Mouse (Mus musculus): Measurements from ENCODE around the gene Mrps21.
"Not testable (repeated sequence)": the region's sequence is repeated elsewhere in the genome, so short reads cannot be mapped to it uniquely, and the experiment has no call there.

Mrps21 gene

DNA sequence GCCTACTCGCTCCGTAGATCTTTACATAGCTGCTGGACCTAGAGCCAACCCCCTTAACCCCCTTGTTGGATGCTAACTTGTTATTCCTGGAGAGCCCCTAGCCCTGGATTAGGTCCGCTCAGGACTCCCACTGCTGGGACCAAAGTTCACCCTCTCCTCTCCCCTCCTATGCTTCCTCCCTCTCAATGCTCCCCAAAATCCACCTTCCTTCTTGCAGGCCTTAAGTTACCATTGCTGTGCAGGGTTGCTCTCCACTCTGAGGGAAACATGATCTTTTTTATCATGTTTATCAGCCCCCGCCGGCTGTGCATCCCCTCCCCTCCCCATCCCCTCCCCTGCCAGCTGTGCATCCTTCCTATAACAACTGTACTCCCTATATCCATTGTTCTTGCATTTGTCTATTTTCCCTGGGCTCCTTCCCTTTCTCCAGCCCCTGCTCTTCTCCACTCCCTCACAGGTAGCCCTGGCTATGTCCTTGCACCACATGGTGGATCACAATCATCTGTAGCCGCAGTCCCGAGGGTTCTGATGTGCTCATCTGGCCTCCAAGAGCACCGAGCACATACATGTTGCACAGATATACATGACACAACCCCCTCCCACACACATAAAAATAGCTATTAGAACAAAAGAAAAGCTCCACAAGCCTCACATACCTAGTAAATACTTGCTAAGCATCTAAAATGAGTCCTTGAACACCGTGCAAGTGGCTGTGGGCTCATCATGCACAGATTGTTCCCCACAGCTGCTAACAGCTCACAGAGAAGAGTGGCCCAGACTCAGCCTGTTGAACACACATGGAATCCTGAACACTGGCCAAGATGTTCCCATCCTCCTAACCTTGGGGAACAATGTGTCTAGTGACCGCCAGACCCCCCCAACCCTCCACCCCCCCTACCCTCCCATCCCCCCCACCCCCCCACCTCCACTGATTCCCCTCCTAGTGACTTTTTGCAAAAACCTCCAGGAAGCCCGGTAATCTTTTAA lies 21.0 kb upstream of the Mrps21 start:
- in situ Hi-C loops (cut with MboI; ENCODE audit: low sequenced_read_pairs), result no loop called here

- in situ Hi-C loops (cut with MboI; ENCODE audit: low sequenced_read_pairs), result no loop called here
These were observed 20.1 kb upstream of the Mrps21 start, which contains the start of gene BC028528 for GRCm38 (mm10) chr3:95891211-95892065. BC028528 (minus strand) TSS chr3:95892005.

DNA sequence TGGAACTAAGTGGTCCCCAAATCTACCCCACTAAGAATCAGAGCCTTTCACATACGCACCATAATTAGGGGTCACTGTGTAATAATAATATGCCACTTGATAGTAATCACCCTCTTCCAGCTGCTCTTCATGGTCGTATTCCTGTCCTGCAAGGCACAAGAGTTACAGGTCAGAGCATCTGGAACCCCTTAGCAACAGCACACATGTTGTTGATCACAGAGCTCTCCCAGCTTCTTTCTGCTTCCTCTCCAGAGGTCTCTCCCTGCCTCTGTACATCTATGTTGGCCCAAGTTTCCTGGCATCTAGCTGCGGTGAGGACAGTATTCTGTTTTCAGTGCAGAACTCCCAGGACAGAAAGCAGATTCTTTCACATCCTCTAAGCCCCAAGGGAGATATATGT lies 18.3 kb upstream of the Mrps21 start:
- in situ Hi-C loops (cut with MboI; ENCODE audit: low sequenced_read_pairs), result no loop called here

DNA sequence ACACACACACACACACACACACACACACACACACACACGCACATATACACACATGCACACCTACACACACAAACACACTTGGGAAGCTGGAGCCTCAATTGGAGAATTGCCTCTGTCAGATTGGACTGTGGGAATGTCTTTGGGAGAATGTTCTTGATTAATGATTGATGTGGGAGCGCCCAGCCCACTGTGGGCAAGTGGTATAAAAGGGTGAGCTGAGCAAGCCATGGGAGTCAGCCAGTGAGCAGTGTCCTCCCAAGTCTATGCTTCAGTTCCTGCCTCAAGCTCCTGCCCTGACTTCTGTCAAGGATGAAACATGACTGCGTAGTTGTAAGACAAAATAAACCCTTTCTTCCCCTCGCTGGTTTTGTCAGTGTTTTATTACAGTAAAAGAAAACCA lies 16.3 kb upstream of the Mrps21 start:
- in situ Hi-C loops (cut with MboI; ENCODE audit: low sequenced_read_pairs), result no loop called here

GRCm38 (mm10) chr3:95884400-95884799 lies 13.1 kb upstream of the Mrps21 start:
- in situ Hi-C loops (cut with MboI; ENCODE audit: low sequenced_read_pairs), result no loop called here

GRCm38 (mm10) chr3:95882816-95883425 lies 11.6 kb upstream of the Mrps21 start:
- in situ Hi-C loops (cut with MboI; ENCODE audit: low sequenced_read_pairs), result no loop called here

DNA sequence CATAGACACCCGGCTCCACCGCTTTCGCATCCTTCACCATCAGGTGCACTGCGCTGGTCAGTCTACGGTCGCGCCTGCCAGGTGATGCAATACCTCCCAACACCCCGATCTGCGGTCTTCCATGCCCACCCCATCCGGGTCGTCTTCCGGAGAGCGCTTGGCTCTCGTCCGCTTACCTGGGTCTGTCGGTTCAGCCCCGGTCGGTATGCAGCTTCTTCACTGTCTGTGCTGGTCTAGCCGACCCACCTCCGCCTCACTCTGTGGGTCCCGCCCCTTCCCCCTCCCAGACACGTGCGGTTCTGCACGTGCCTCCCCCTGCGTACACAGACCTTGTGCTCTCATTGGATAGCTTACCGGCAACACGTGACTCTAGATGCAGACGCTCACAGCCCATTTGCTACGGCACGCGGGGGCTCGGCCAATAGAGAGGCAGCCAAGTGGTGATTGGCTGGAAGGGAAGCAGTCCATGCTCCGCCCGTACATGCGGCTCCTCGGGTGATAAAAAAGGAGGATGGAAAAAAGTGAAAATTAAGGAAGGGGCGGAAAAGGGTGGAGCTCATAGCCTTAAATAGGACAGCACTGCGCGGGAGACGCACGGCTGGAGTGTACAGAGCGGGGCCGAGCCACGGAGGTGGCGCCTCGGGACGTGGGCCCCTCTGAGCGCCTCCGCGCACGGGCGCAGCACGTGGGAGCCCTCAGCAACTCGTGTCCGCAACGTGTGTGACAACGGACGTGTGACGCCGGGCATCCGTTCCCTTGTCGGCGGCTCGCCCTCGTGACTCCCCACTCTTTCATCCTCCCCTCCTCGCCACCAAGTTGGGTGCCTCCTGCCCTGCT lies 10.9 kb upstream of the Mrps21 start, which contains the start of gene Ciart:
Gene Ciart, minus strand, starts transcription at position 273 of the 837 bp plus-strand sequence.
- in situ Hi-C loops (cut with MboI; ENCODE audit: low sequenced_read_pairs), result no loop called here

DNA sequence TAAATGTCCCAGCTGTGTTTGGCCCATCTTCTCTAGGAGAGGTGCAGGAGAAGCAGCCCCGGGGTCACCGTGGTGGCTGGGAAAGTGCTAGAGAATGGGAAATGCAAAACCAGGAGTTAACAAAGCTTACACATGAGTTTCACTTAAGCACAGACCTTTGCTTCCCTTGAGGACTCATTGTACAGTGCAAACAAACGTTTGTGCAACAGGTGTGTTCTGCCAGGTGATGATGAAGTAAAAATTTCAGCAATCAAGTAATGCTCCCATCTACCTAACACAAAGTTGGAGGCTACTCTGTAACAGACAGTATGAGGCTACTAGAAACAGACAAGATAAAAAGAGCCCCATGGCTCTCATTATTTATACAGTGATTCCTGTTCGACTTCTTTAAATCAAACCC lies 7.7 kb upstream of the Mrps21 start:
- in situ Hi-C loops (cut with MboI; ENCODE audit: low sequenced_read_pairs), result no loop called here

DNA sequence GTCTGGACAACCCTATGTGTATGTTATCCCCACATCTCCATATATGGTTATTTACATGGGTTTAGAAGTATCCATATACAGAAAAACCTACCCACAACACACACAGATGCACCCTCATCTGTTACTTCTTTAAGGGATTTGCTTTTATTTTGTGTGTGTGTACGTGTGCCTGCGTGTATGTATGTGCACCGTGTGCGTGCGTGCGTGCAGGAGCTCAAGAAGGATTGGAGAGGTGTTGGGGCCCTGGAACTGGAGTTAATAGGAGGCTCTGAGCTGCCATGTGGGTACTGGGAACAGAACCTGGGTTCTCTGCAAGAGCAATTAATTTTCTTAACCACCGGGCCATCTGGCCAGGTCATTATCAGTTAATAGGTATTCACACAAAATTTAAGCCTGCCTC lies 729 bp upstream of the Mrps21 start:
- in situ Hi-C loops (cut with MboI; ENCODE audit: low sequenced_read_pairs), result no loop called here

- in situ Hi-C loops (cut with MboI; ENCODE audit: low sequenced_read_pairs), result no loop called here
These were observed 343 bp downstream of the Mrps21 start for GRCm38 (mm10) chr3:95870976-95871375.

GRCm38 (mm10) chr3:95867408-95867807 lies 3.9 kb downstream of the Mrps21 start:
- in situ Hi-C loops (cut with MboI; ENCODE audit: low sequenced_read_pairs), result no loop called here

GRCm38 (mm10) chr3:95866071-95866470 lies 5.2 kb downstream of the Mrps21 start:
- in situ Hi-C loops (cut with MboI; ENCODE audit: low sequenced_read_pairs), result no loop called here

DNA sequence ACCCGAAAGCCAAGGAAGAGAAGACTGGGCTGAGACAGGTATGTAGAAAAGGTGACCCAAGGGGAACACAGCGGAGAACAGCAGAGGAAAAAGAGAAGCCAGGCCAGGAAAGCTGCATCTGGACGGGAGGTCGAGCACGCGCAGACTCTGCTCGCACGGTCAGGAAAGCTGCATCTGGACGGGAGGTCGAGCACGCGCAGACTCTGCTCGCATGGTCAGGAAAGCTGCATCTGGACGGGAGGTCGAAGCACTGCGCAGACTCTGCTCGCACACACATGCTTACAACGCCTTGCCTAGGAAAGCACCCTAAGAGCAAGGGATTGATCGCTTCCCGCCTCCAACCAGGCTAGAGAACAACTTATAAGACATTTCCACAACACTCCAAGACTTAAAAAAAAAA lies 5.7 kb downstream of the Mrps21 start:
- in situ Hi-C loops (cut with MboI; ENCODE audit: low sequenced_read_pairs), result no loop called here

DNA sequence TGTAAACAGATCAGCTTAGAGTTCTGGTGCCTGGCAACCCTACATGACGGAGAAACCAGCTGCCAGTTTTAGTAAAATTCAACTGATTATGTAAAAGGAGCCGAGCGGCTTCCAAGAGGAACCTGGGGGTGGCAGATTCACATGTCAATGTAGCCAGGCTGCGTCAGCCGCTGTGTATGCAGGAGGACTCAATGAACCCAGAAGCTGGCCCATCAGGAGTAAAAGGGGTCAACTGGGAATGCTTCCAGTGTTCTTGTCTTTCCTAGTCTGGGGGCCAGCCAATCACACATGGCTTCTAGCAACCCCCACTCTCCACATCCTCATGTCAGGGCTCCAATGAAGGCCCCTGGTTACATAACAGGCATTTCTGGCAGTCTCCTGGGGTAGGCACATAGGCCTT lies 6.3 kb downstream of the Mrps21 start:
- in situ Hi-C loops (cut with MboI; ENCODE audit: low sequenced_read_pairs), result no loop called here

GRCm38 (mm10) chr3:95863578-95863977 lies 7.7 kb downstream of the Mrps21 start:
- in situ Hi-C loops (cut with MboI; ENCODE audit: low sequenced_read_pairs), result no loop called here

DNA sequence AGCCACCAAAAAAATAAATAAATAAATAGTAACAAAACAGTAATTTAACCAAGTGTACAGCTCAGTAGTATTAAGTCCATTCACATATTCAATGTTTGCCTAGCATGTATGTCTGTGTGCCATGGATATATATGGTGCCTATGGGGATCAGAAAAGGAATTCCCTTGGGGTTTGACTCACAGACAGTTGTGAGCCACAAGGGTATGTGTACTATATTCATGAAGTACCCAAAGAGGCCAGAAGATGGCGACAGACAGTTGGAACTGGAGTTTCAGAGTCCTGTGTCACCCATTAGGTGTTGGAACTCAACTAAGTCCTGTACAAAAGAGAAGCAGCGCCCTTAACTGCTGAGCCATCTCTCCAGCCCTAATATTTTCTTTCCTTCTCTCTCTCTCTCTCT lies 9.5 kb downstream of the Mrps21 start:
- in situ Hi-C loops (cut with MboI; ENCODE audit: low sequenced_read_pairs), result no loop called here

GRCm38 (mm10) chr3:95861216-95861615 lies 10.1 kb downstream of the Mrps21 start:
- in situ Hi-C loops (cut with MboI; ENCODE audit: low sequenced_read_pairs), result no loop called here

DNA sequence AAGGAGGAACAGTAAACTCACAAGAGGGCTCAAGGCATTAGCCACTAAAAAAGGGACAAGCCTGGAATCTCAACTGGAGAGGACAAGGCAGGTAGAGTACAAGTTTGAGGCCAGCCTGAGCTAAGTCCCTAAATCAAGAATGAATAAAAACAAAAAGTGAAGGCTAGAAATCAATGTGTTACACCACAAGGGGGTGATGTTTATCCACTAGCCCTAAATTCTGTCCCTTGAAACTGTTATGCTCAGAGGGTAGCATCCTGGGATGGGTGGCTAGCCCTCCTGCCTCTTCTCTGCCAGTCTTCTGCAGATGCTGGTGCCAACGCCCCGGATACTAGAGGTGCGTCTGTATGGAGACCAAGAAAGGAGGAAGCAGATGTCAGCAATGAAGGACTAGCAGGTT lies 11.0 kb downstream of the Mrps21 start:
- in situ Hi-C loops (cut with MboI; ENCODE audit: low sequenced_read_pairs), result no loop called here

GRCm38 (mm10) chr3:95858278-95858677 lies 13.0 kb downstream of the Mrps21 start:
- in situ Hi-C loops (cut with MboI; ENCODE audit: low sequenced_read_pairs), result not testable (repeated sequence)

DNA sequence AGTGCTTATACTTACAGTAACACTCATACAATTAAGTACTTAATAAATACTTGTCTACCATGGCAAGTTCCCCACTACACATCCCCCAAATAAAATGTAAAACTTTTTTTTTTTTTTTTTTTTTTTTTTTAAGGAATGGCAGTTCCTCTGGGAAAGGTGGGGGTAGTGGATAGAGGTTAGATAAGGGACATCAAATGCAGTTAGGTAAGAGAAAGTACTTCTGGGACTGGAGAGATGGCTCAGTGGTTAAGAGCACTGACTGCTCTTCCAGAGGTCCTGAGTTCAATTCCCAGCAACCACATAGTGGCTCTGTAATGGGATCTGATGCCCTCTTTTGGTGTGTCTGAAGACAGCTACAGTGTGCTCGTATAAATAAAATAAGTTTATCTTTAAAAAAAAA lies 14.3 kb downstream of the Mrps21 start:
- in situ Hi-C loops (cut with MboI; ENCODE audit: low sequenced_read_pairs), result not testable (repeated sequence)

Data from CH12F3 (cell line).